Mouse (Mus musculus): ENCODE results near the gene Gnat2.

- TF ChIP-seq TAL1 (conservative IDR thresholded peaks at IDR 0.05; ENCODE audit: low read depth, low read length) (no peak), CTCF (IDR thresholded peaks at IDR 0.05; ENCODE audit: low read depth, low read length) (no peak)
These were observed 27.9 kb upstream of the Gnat2 start for GRCm38 (mm10) chr3:108064672-108065071.
